Mouse (Mus musculus) left cerebral cortex, postnatal 14 days (tissue): Measurements from ENCODE around the gene Gins1. TPM values are rescaled to one million over a fixed set of nuclear protein-coding genes. Genes with fewer than 3 reads are reported as not detected.

ENCODE experiments used
- DNase-seq, 2 experiments: peaks; one replicate each; pipeline ENCODE4 v3.0.0; 2021 to 2022; ENCODE audit warnings: low spot score in 2 of 2, mixed read lengths in 1 of 2
- intact Hi-C: fragments of 180-260 bp; cut with DNase I; formaldehyde crosslinking; loops from one replicate; pipeline ENCODE4 v1.15.1; 2025
- long read RNA-seq, 2 experiments: library from polyadenylated mRNA; stranded (forward); transcript quantifications; one replicate each; pipeline ENCODE4 v2.0.0; 2021
- total RNA-seq, 2 experiments: library from RNA; stranded (reverse); gene quantifications; 2 replicates each; pipeline ENCODE4 v1.2.3; 2021

Gins1 gene
- total RNA-seq = 1 to 10 TPM; 1.5 to 2.1 TPM
- long read RNA-seq, experiment 1 = 0 reads
- long read RNA-seq, experiment 2, partial matches to known transcripts = 0 of 1 reads
- long read RNA-seq, experiment 2, other reads (novel, unspliced or antisense) = 0 of 1 reads

GRCm38 (mm10) chr2:150904936-150905450 is at the start of gene Gins1:
Gene Gins1, plus strand, starts transcription at chr2:150905400.
- intact Hi-C loops = loop anchor here (5.0 kb wide), 2 partner anchors 43 to 63 kb away; no protein-coding TSS in a partner anchor
- no peak for DNase-seq

GRCm38 (mm10) chr2:150858724-150859487 is 46.3 kb upstream of the Gins1 start:
- intact Hi-C loops = no loop called here
- DNase-seq = no peak

GRCm38 (mm10) chr2:150859709-150860470 is 45.3 kb upstream of the Gins1 start:
- DNase-seq = no peak
- intact Hi-C loops = loop anchor here (5.0 kb wide), 1 partner anchor 42 kb away; the partner anchor contains the start of gene Abhd12

DNA sequence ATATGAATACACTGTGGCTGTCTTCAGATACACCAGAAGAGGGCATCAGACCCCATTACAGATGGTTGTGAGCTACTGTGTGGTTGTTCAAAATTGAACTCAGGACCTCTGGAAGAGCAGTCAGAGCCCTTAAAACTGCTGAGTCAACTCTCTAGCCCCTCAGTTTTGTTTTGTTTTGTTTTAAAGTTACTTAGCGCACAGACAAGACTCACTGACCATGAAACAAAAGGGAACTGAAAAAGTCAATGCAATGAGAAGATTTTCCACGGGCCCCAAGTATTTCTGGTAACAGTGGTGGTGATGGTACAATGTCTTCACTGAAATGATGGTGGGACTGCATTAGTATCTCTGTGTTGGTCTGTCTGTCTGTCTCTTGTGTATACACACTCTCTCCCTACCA is 44.1 kb upstream of the Gins1 start:
- intact Hi-C loops = loop anchor here (5.0 kb wide), 1 partner anchor 41 kb away; the partner anchor contains the start of gene Abhd12
- DNase-seq = no peak

GRCm38 (mm10) chr2:150867021-150867420 is 38.2 kb upstream of the Gins1 start:
- no peak for DNase-seq
- intact Hi-C loops = no loop called here

- intact Hi-C loops = no loop called here
- DNase-seq = no peak
Observed at GRCm38 (mm10) chr2:150869446-150869845, 35.8 kb upstream of the Gins1 start.

DNA sequence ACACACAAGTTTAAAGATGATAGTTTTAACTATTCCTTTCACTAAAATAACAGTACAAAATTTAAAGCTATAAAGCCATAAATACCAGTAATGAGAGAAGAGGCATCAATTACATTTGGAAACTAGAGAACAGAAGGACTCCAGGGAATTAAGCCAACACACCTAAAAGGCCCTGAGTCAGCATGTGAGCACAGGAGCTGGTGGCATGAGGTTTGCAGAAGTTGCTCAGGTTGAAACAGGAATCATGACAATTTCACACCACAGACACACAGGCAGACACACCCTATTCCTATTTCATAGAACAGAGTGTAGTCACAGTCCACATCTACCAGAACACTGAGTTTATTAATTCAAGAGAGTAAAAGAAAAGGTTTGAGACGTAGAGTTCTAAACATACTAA is 30.7 kb upstream of the Gins1 start:
- intact Hi-C loops = no loop called here

GRCm38 (mm10) chr2:150875226-150875625 is 30.0 kb upstream of the Gins1 start:
- intact Hi-C loops = no loop called here

More for the DNA sequence above, 30.7 kb upstream of the Gins1 start:
- DNase-seq = no peak

DNA sequence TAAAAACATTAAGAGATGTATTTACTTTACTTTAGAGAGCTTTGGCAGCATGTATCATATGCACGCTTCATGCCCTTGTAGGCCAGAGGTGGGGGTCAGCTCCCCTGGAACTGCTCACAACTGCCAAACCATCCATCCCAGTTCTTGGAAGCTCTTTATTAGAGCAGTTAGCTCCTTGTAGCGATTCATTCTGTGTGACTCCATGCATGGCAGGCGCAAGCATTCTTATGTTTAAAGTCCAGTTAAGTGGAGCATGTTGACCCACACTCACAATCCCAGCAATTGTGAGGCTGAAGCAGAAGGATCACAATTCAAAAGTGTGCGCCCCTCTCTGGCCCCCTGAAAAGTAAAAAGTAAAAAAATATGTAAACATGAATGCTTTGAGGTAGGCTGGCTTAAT is 27.6 kb upstream of the Gins1 start:
- intact Hi-C loops = no loop called here
- no peak for DNase-seq

More at GRCm38 (mm10) chr2:150875226-150875625, 30.0 kb upstream of the Gins1 start:
- DNase-seq = no peak

DNA sequence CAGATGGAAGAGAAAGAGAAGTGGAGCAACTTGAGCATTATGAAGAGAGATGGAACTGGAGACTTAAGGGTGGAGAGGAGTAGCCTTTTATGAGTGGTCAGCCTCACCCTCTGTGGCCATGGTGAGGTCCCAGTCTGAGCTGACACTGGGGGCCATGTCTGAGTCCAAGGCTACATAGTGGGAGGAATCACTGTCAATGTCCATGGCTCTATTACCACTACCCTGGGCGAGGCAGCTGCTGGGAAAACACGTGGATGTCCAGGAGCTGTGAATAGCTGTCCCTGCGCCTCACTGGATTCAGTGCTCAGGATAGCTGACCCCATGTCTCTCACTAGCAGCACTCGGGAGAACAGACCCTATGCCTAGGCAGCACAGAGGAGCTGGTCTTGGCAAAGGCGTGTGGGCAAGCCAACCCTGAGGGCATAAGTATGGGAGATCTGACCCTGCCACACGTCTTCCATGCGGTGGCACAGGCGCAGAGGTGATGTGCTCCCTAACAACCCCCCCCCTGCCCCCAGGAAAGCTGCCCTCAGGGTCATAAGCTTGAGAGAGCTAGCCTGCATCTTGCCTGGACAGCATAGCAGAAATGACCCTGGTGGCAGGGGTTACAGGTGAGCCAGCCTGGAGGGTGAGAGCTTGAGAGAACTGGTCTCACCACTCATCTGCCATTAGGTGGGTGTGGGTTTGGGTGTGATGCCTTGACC is 21.0 kb upstream of the Gins1 start:
- no peak for DNase-seq
- intact Hi-C loops = no loop called here

- intact Hi-C loops = no loop called here
Observed at GRCm38 (mm10) chr2:150884779-150885110, 20.5 kb upstream of the Gins1 start.

GRCm38 (mm10) chr2:150885814-150886213 is 19.4 kb upstream of the Gins1 start:
- no peak for DNase-seq
- intact Hi-C loops = no loop called here

More at GRCm38 (mm10) chr2:150884779-150885110, 20.5 kb upstream of the Gins1 start:
- no peak for DNase-seq

DNA sequence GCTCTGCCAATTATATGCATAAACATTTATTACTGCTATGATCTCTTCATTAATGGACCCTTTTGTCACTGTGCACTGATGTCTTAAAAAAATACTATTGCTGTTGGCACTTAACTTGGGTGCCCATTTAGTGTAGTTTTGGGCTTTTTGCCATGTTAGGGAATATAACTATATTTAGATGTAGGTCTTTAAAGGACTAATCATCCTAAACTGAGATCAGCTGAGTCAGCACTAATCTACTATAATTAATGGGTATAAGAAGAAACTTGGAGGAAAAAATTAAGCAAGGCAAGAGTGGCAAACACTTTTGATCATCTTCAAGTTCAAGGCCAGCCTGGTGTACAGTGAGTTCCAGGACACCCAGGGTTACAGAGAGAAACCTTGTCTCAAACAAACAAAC is 18.9 kb upstream of the Gins1 start:
- DNase-seq = no peak
- intact Hi-C loops = no loop called here

GRCm38 (mm10) chr2:150887370-150887769 is 17.8 kb upstream of the Gins1 start:
- intact Hi-C loops = no loop called here
- no peak for DNase-seq

DNA sequence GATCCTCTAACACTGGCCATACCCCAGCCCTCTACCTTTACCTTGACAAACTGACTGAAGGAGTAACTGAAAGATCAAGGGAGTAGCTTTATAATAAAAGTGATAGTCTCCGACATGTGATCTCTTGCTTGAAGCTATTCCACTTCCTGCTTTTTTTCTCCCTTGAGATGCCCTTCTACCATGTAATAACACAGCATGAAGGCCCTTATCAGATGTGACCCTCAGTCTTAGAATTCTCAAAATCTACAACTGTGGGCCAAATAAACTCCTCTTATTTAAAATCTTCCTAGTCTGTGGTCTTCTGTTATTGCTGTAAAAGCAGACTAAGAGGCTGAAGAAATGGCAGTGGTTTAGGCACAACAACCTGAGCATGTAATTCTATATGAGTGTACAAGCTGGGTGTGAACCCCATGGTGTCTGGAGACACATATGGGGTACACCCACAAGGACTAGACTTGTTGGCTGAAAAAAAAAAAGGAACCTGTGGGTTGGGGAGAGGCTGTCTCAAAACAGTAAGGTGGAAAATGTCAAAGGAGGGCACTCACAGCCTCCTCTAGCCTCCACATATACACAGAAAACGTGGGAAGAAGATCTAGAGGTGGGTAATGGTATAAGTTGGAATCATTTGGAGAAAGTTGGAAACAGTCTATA is 10.5 kb upstream of the Gins1 start:
- DNase-seq = no peak
- intact Hi-C loops = no loop called here

- no peak for DNase-seq
- intact Hi-C loops = no loop called here
Observed at GRCm38 (mm10) chr2:150895691-150896252, 9.4 kb upstream of the Gins1 start.

- intact Hi-C loops = loop anchor here (5.0 kb wide), 2 partner anchors 38 to 58 kb away; no protein-coding TSS in a partner anchor
- DNase-seq = no peak
Observed at GRCm38 (mm10) chr2:150900341-150900740, 4.9 kb upstream of the Gins1 start.

- intact Hi-C loops = loop anchor here (5.0 kb wide), 2 partner anchors 40 to 60 kb away; no protein-coding TSS in a partner anchor
- DNase-seq = no peak
Observed at GRCm38 (mm10) chr2:150902347-150902746, 2.9 kb upstream of the Gins1 start.
